Mouse (Mus musculus) MEL (cell line): ENCODE measurements around the gene Lmo1. TPM values are rescaled to one million over a fixed set of nuclear protein-coding genes. Genes with fewer than 3 reads are reported as not detected.

Experiments
- DNase-seq: peaks from one replicate; pipeline ENCODE4 v3.0.0; 2011; ENCODE audit warnings: low read depth, low spot score
- H3K27ac ChIP-seq: 2 replicates; pipeline ENCODE4 v1.5.1; 2012; ENCODE audit warnings: low read depth, mild to moderate bottlenecking, control low read depth, low read length, moderate library complexity; ENCODE audit not compliant: control insufficient read depth
- H3K27me3 ChIP-seq, 2 experiments: fragments of 150-350 bp in 1 of 2; sonication (generic) in 1 of 2; 2 replicates each; pipeline ENCODE4 v1.6.1; 2012; ENCODE audit warnings: low read length in 2 of 2, mild to moderate bottlenecking in 2 of 2, improper control_type of control experiment in 1 of 2, moderate library complexity in 1 of 2; ENCODE audit not compliant: insufficient read depth in 2 of 2, control insufficient read depth in 1 of 2
- H3K36me3 ChIP-seq, 2 experiments: 2 replicates each; pipeline ENCODE4 v1.6.1; 2012 to 2014; ENCODE audit warnings: low read length in 2 of 2, improper control_type of control experiment in 1 of 2, inconsistent platforms in 1 of 2, mild to moderate bottlenecking in 1 of 2; ENCODE audit not compliant: insufficient read depth in 2 of 2, control insufficient read depth in 1 of 2
- H3K4me1 ChIP-seq, 2 experiments: fragments of 150-350 bp in 1 of 2; sonication (generic) in 1 of 2; 2 replicates each; pipeline ENCODE4 v1.6.1; 2012; ENCODE audit warnings: low read length in 2 of 2, improper control_type of control experiment in 1 of 2, mild to moderate bottlenecking in 1 of 2; ENCODE audit not compliant: insufficient read depth in 2 of 2, control insufficient read depth in 1 of 2
- H3K4me3 ChIP-seq, 2 experiments: fragments of 150-350 bp in 1 of 2; sonication (generic) in 1 of 2; 2 replicates each; pipeline ENCODE4 v1.5.1; 2012; ENCODE audit warnings: low read depth in 2 of 2, low read length in 2 of 2, mild to moderate bottlenecking in 2 of 2, moderate library complexity in 2 of 2, control low read depth in 1 of 2, improper control_type of control experiment in 1 of 2; ENCODE audit not compliant: control insufficient read depth in 1 of 2, insufficient read depth in 1 of 2
- H3K79me2 ChIP-seq: 2 replicates; pipeline ENCODE4 v1.6.1; 2012; ENCODE audit warnings: mild to moderate bottlenecking, low read length, moderate library complexity; ENCODE audit not compliant: control insufficient read depth, poor library complexity, insufficient read depth
- H3K9ac ChIP-seq: 2 replicates; pipeline ENCODE4 v1.6.1; 2012; ENCODE audit warnings: low read depth, mild to moderate bottlenecking, control low read depth, low read length, moderate library complexity; ENCODE audit not compliant: control insufficient read depth, poor library complexity, severe bottlenecking
- H3K9me3 ChIP-seq: fragments of 150-350 bp; sonication (generic); replicated peaks from 2 replicates; pipeline ENCODE4 v1.6.1; 2012; ENCODE audit warnings: mild to moderate bottlenecking, low read length, improper control_type of control experiment, moderate library complexity; ENCODE audit not compliant: insufficient read depth
- BHLHE40 ChIP-seq: IDR thresholded peaks from 2 replicates; pipeline ENCODE4 v1.6.1; 2012; ENCODE audit warnings: low read depth, mild to moderate bottlenecking, inconsistent platforms, low read length, improper control_type of control experiment, borderline replicate concordance
- CHD1 ChIP-seq: IDR thresholded peaks from 2 replicates; pipeline ENCODE4 v1.6.1; 2012; ENCODE audit warnings: low read depth, mild to moderate bottlenecking, inconsistent platforms, low read length, improper control_type of control experiment
- CHD2 ChIP-seq: IDR thresholded peaks from 2 replicates; pipeline ENCODE4 v1.6.1; 2011; ENCODE audit warnings: low read length, improper control_type of control experiment
- E2F4 ChIP-seq: IDR thresholded peaks from 2 replicates; pipeline ENCODE4 v1.6.1; 2011; ENCODE audit warnings: low read depth, low read length, improper control_type of control experiment, borderline replicate concordance
- ELF1 ChIP-seq: IDR thresholded peaks from 2 replicates; pipeline ENCODE4 v1.6.1; 2014; ENCODE audit warnings: low read depth, mild to moderate bottlenecking, inconsistent platforms, low read length, improper control_type of control experiment, moderate library complexity
- EP300 ChIP-seq, 2 experiments: IDR thresholded peaks; 2 replicates each; pipeline ENCODE4 v1.6.1; 2011; ENCODE audit warnings: improper control_type of control experiment in 2 of 2, low read length in 2 of 2, low read depth in 1 of 2, mild to moderate bottlenecking in 1 of 2
- ETS1 ChIP-seq: IDR thresholded peaks from 2 replicates; pipeline ENCODE4 v1.6.1; 2012; ENCODE audit warnings: low read depth, mild to moderate bottlenecking, inconsistent platforms, low read length, improper control_type of control experiment, moderate library complexity
- GABPA ChIP-seq: IDR thresholded peaks from 2 replicates; pipeline ENCODE4 v1.6.1; 2012; ENCODE audit warnings: low read depth, mild to moderate bottlenecking, inconsistent platforms, low read length, improper control_type of control experiment, moderate library complexity
- GATA1 ChIP-seq: IDR thresholded peaks from 2 replicates; pipeline ENCODE4 v1.6.1; 2011; ENCODE audit warnings: low read depth, low read length, improper control_type of control experiment
- HCFC1 ChIP-seq: IDR thresholded peaks from 2 replicates; pipeline ENCODE4 v1.6.1; 2012; ENCODE audit warnings: low read depth, mild to moderate bottlenecking, inconsistent platforms, low read length, improper control_type of control experiment, moderate library complexity
- MAFK ChIP-seq: IDR thresholded peaks from 2 replicates; pipeline ENCODE4 v1.6.1; 2011; ENCODE audit warnings: low read depth, mild to moderate bottlenecking, low read length, improper control_type of control experiment, borderline replicate concordance
- MAX ChIP-seq: IDR thresholded peaks from 2 replicates; pipeline ENCODE4 v1.6.1; 2011; ENCODE audit warnings: low read length, improper control_type of control experiment
- MEF2A ChIP-seq: IDR thresholded peaks from 2 replicates; pipeline ENCODE4 v1.6.1; 2014; ENCODE audit warnings: low read depth, mild to moderate bottlenecking, inconsistent platforms, low read length, improper control_type of control experiment; ENCODE audit not compliant: poor library complexity, insufficient replicate concordance, severe bottlenecking; ENCODE audit errors: extremely low read depth
- MYB ChIP-seq: IDR thresholded peaks from 2 replicates; pipeline ENCODE4 v1.6.1; 2011; ENCODE audit warnings: mild to moderate bottlenecking, low read depth, low read length, improper control_type of control experiment
- MYC ChIP-seq: IDR thresholded peaks from 2 replicates; pipeline ENCODE4 v1.6.1; 2011; ENCODE audit warnings: low read depth, mild to moderate bottlenecking, low read length, improper control_type of control experiment, moderate library complexity
- NELFE ChIP-seq: IDR thresholded peaks from 2 replicates; pipeline ENCODE4 v1.6.1; 2011; ENCODE audit warnings: low read depth, low read length, improper control_type of control experiment
- NRF1 ChIP-seq: IDR thresholded peaks from 2 replicates; pipeline ENCODE4 v1.6.1; 2014; ENCODE audit warnings: low read depth, mild to moderate bottlenecking, inconsistent platforms, low read length, improper control_type of control experiment, moderate library complexity; ENCODE audit not compliant: poor library complexity, insufficient read depth, severe bottlenecking
- POLR2AphosphoS2 ChIP-seq: IDR thresholded peaks from 2 replicates; pipeline ENCODE4 v1.6.1; 2011; ENCODE audit warnings: low read length, improper control_type of control experiment
- SMC3 ChIP-seq: IDR thresholded peaks from 2 replicates; pipeline ENCODE4 v1.6.1; 2011; ENCODE audit warnings: low read depth, low read length, improper control_type of control experiment
- TAL1 ChIP-seq: IDR thresholded peaks from 2 replicates; pipeline ENCODE4 v1.6.1; 2012; ENCODE audit warnings: mild to moderate bottlenecking, inconsistent platforms, low read length, moderate library complexity, mixed read lengths
- TCF12 ChIP-seq: IDR thresholded peaks from 2 replicates; pipeline ENCODE4 v1.6.1; 2014; ENCODE audit warnings: low read depth, mild to moderate bottlenecking, inconsistent platforms, low read length, improper control_type of control experiment, moderate library complexity
- UBTF ChIP-seq: IDR thresholded peaks from 2 replicates; pipeline ENCODE4 v1.6.1; 2012; ENCODE audit warnings: low read depth, mild to moderate bottlenecking, inconsistent platforms, low read length, improper control_type of control experiment, moderate library complexity, borderline replicate concordance; ENCODE audit not compliant: insufficient read depth
- USF1 ChIP-seq: IDR thresholded peaks from 2 replicates; pipeline ENCODE4 v1.6.1; 2014; ENCODE audit warnings: low read depth, mild to moderate bottlenecking, inconsistent platforms, low read length, improper control_type of control experiment, moderate library complexity
- USF2 ChIP-seq, 2 experiments: IDR thresholded peaks; 2 replicates each; pipeline ENCODE4 v1.6.1; 2011 to 2012; ENCODE audit warnings: improper control_type of control experiment in 2 of 2, low read length in 2 of 2, borderline replicate concordance in 1 of 2, inconsistent platforms in 1 of 2, low read depth in 1 of 2, mild to moderate bottlenecking in 1 of 2; ENCODE audit not compliant: insufficient read depth in 1 of 2
- ZMIZ1 ChIP-seq: IDR thresholded peaks from 2 replicates; pipeline ENCODE4 v1.6.1; 2012; ENCODE audit warnings: low read depth, mild to moderate bottlenecking, inconsistent platforms, low read length, improper control_type of control experiment, moderate library complexity
- polyA plus RNA-seq, 2 experiments: library from polyadenylated mRNA; stranded (reverse) in 1 of 2; unstranded in 1 of 2; fragments of >175 nt in 1 of 2; fragments of >200 nt in 1 of 2; gene quantifications; 2 replicates each; pipeline versions ENCODE4 v1.2.1 to v1.2.4; 2012; ENCODE audit warnings: low replicate concordance in 2 of 2, low read depth in 1 of 2; ENCODE audit not compliant: insufficient read length in 2 of 2, insufficient read depth in 1 of 2, missing spikeins in 1 of 2
- total RNA-seq: library from RNA; depleted of rRNA; stranded (reverse); fragments of 300-350 nt; gene quantifications from 2 replicates; pipeline ENCODE4 v1.2.3, GENCODE M21; 2012

Lmo1 gene
- total and polyA plus RNA-seq, 3 experiments = not detected

DNA sequence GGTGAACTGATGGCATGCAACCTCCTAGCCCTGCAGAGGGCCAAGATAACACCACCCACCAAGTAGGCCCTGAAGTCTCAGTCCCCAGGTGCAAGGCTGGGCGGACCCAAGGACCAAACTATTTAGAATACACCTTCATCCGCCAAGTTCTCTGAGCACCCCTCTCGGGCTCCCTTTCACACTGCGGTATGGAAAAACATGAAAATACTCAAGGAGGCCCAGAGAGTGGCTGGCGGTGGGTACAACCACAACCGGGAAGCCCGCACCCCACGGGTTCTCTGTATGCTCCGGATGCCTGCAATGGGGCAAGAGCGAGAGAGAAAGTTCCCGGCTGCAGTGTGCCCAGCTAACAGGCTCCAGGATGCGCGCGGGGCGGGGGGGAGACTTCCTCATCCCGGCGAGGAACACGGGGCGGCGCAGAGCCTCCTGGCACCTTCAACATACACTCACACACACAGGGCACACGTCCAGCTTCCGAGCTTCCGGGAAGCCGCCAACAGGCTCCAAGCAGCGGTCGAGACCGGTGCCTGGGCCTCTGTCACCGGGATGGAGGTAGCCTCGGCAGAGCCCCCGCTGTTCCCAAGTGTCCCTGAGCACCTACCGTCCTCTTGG is 564 bp downstream of the Lmo1 start:
- Histone ChIP-seq H3K9ac (no peak overlapping the region), H3K9me3 (no peaks in the 10 kb centered on the region)

DNA sequence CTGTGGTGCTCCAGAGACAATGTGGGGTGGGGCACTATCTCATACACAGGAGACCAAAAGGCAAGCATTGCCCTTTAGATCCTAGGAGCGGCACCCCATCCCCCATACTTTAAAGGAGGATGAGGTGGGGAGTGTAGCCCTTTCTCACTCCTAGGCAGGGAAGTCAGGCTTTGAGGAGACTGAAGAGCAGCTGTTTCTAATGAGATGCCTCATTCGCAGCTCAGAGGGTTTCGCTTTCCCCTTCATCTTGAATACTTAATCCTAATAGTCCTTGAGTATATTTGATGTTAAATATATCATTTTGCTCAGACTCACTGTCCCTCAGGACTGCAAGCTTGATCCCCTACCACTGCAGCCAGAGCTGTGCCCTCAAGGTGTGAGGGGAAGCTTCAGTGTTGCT is 3.1 kb downstream of the Lmo1 start:
- TF ChIP-seq E2F4 (no peak), GABPA (no peak), MYC (no peak), USF1 (no peak), HCFC1 (no peak), TCF12 (no peak), NRF1 (no peak), SMC3 (no peak), CHD2 (no peak), MAFK (no peak), GATA1 (no peak), MAX (no peak), USF2 (IDR thresholded peaks at IDR 0.05; ENCODE audit: borderline replicate concordance in 1 of 2, insufficient read depth in 1 of 2, low read depth in 1 of 2, low read length in 2 of 2) (no peak), UBTF (no peak), NELFE (no peak), POLR2AphosphoS2 (no peak), TAL1 (no peak), ZMIZ1 (no peak)
- H3K9me3 ChIP-seq = no peaks in the 10 kb centered on the region
- H3K9ac ChIP-seq = no peak overlapping the region
- no peaks in the 10 kb centered on the region for H3K79me2 ChIP-seq
- H3K4me3 ChIP-seq = no peak overlapping the region
- H3K36me3 ChIP-seq = no peaks in the 10 kb centered on the region
- no peak overlapping the region for H3K27ac ChIP-seq
- DNase-seq = no peak
- no peaks in the 10 kb centered on the region for H3K4me1 ChIP-seq
- no peaks in the 10 kb centered on the region for H3K27me3 ChIP-seq

More for the DNA sequence above, 564 bp downstream of the Lmo1 start:
- no peak for DNase-seq
- H3K27me3 ChIP-seq = no peaks in the 10 kb centered on the region
- no peak overlapping the region for H3K27ac ChIP-seq
- TF ChIP-seq E2F4 (no peak), ELF1 (no peak), CHD1 (no peak), UBTF (no peak), ETS1 (no peak), BHLHE40 (no peak), MAX (no peak), TAL1 (no peak), GATA1 (no peak), NELFE (no peak), MYB (no peak), HCFC1 (no peak), EP300 (IDR thresholded peaks at IDR 0.05; ENCODE audit: low read depth in 1 of 2, low read length in 2 of 2) (no peak), MEF2A (no peak), CHD2 (no peak)
- no peaks in the 10 kb centered on the region for H3K36me3 ChIP-seq
- no peaks in the 10 kb centered on the region for H3K79me2 ChIP-seq
- H3K4me3 ChIP-seq = no peak overlapping the region
- H3K4me1 ChIP-seq = no peaks in the 10 kb centered on the region
